Mouse (Mus musculus): ENCODE measurements around the gene Ahnak. TPM values are rescaled to one million over a fixed set of nuclear protein-coding genes. Genes with fewer than 3 reads are reported as not detected.
"Not testable (repeated sequence)": the region's sequence is repeated elsewhere in the genome, so short reads cannot be mapped to it uniquely, and the experiment has no call there.

Ahnak gene
- total RNA-seq, 2 experiments from 2014 or later: 372 to 659 TPM

GRCm38 (mm10) chr19:8992769-8993624 lies 3.9 kb downstream of the Ahnak start:
- ATAC-seq (ENCODE audit: poor library complexity, severe bottlenecking): peak; percentile 59

- ATAC-seq (ENCODE audit: poor library complexity, severe bottlenecking): no peak
These were observed 4.5 kb downstream of the Ahnak start for GRCm38 (mm10) chr19:8993625-8993912.

- ATAC-seq (ENCODE audit: poor library complexity, severe bottlenecking): no peak
These were observed 5.9 kb downstream of the Ahnak start for GRCm38 (mm10) chr19:8994813-8995607.

GRCm38 (mm10) chr19:8996601-8997000 lies 7.5 kb downstream of the Ahnak start:
- no peak for ATAC-seq (ENCODE audit: poor library complexity, severe bottlenecking)

GRCm38 (mm10) chr19:8997546-8997945 lies 8.5 kb downstream of the Ahnak start:
- ATAC-seq (ENCODE audit: poor library complexity, severe bottlenecking): peak; percentile 92

- ATAC-seq (ENCODE audit: poor library complexity, severe bottlenecking): no peak
These were observed 9.5 kb downstream of the Ahnak start for GRCm38 (mm10) chr19:8998546-8998945.

- ATAC-seq (ENCODE audit: poor library complexity, severe bottlenecking): no peak
These were observed 10.1 kb downstream of the Ahnak start for GRCm38 (mm10) chr19:8999223-8999622.

GRCm38 (mm10) chr19:9006915-9007314 lies 17.8 kb downstream of the Ahnak start:
- not testable (repeated sequence) for ATAC-seq (ENCODE audit: poor library complexity, severe bottlenecking)

GRCm38 (mm10) chr19:9019298-9019697 lies 30.2 kb downstream of the Ahnak start:
- no peak for ATAC-seq (ENCODE audit: poor library complexity, severe bottlenecking)

GRCm38 (mm10) chr19:9023021-9023778 lies 34.1 kb downstream of the Ahnak start:
- ATAC-seq (ENCODE audit: poor library complexity, severe bottlenecking): peak; percentile 90

GRCm38 (mm10) chr19:9025562-9026257 lies 36.6 kb downstream of the Ahnak start:
- no peak for ATAC-seq (ENCODE audit: poor library complexity, severe bottlenecking)

GRCm38 (mm10) chr19:9026634-9027033 lies 37.5 kb downstream of the Ahnak start:
- no peak for ATAC-seq (ENCODE audit: poor library complexity, severe bottlenecking)

- no peak for ATAC-seq (ENCODE audit: poor library complexity, severe bottlenecking)
These were observed 38.7 kb downstream of the Ahnak start for GRCm38 (mm10) chr19:9027795-9028194.

GRCm38 (mm10) chr19:9028375-9028774 lies 39.3 kb downstream of the Ahnak start:
- no peak for ATAC-seq (ENCODE audit: poor library complexity, severe bottlenecking)

GRCm38 (mm10) chr19:9029640-9030262 lies 40.7 kb downstream of the Ahnak start:
- no peak for ATAC-seq (ENCODE audit: poor library complexity, severe bottlenecking)

- no peak for ATAC-seq (ENCODE audit: poor library complexity, severe bottlenecking)
These were observed 43.5 kb downstream of the Ahnak start for GRCm38 (mm10) chr19:9032502-9033129.

GRCm38 (mm10) chr19:9033412-9034340 lies 44.6 kb downstream of the Ahnak start:
- ATAC-seq (ENCODE audit: poor library complexity, severe bottlenecking): peak; percentile 62; the same call in 1 of the 2 replicates

- ATAC-seq (ENCODE audit: poor library complexity, severe bottlenecking): no peak
These were observed 45.4 kb downstream of the Ahnak start for GRCm38 (mm10) chr19:9034480-9034879.

GRCm38 (mm10) chr19:9035101-9035500 lies 46.0 kb downstream of the Ahnak start:
- ATAC-seq (ENCODE audit: poor library complexity, severe bottlenecking): no peak
